Mouse (Mus musculus) heart, adult 18-20 months (tissue): ENCODE data around the gene Hoxb7. TPM values are rescaled to one million over a fixed set of nuclear protein-coding genes. Genes with fewer than 3 reads are reported as not detected.

Source experiments
- DNase-seq, 2 experiments: peaks; one replicate each; pipeline ENCODE4 v3.0.0; 2021 to 2022; ENCODE audit warnings: mixed read lengths in 1 of 2
- total RNA-seq, 2 experiments: library from RNA; stranded (reverse); gene quantifications; 2 replicates each; pipeline ENCODE4 v1.2.3; 2021

Gene Hoxb7
- total RNA-seq, 2 experiments from 2014 or later, result not detected

- no peak for DNase-seq
Measured at GRCm38 (mm10) chr11:96284774-96285734, 1.4 kb upstream of the Hoxb7 start.

- DNase-seq, result no peak
Measured at GRCm38 (mm10) chr11:96286739-96287385, 439 bp downstream of the Hoxb7 start.

- DNase-seq, result no peak
Measured at GRCm38 (mm10) chr11:96287411-96287810, 988 bp downstream of the Hoxb7 start.

GRCm38 (mm10) chr11:96288455-96289221, 2.2 kb downstream of the Hoxb7 start:
- no peak for DNase-seq

- DNase-seq, result no peak
Measured at GRCm38 (mm10) chr11:96289293-96289692, 2.9 kb downstream of the Hoxb7 start.

GRCm38 (mm10) chr11:96289837-96290236, 3.4 kb downstream of the Hoxb7 start:
- no peak for DNase-seq

GRCm38 (mm10) chr11:96290705-96291355, 4.4 kb downstream of the Hoxb7 start:
- no peak for DNase-seq

GRCm38 (mm10) chr11:96291681-96292564, 5.5 kb downstream of the Hoxb7 start, which contains the start of gene Hoxb6:
Gene Hoxb6 (plus strand): TSS chr11:96292476.
- DNase-seq, result no peak

GRCm38 (mm10) chr11:96292565-96293301, 6.3 kb downstream of the Hoxb7 start:
- no peak for DNase-seq

GRCm38 (mm10) chr11:96293302-96293921, 7.0 kb downstream of the Hoxb7 start:
- DNase-seq, result no peak

- DNase-seq, result peak; percentile 45 to 87
Measured at GRCm38 (mm10) chr11:96294245-96295091, 8.0 kb downstream of the Hoxb7 start.

GRCm38 (mm10) chr11:96295092-96295835, 8.8 kb downstream of the Hoxb7 start:
- DNase-seq, result no peak

GRCm38 (mm10) chr11:96296997-96297396, 10.6 kb downstream of the Hoxb7 start:
- DNase-seq, result no peak

- DNase-seq, result no peak
Measured at GRCm38 (mm10) chr11:96297428-96297827, 11.0 kb downstream of the Hoxb7 start.

GRCm38 (mm10) chr11:96297968-96298635, 11.7 kb downstream of the Hoxb7 start:
- no peak for DNase-seq

- peak in 1 of 2 experiments; percentile 35 for DNase-seq
Measured at GRCm38 (mm10) chr11:96298895-96299667, 12.7 kb downstream of the Hoxb7 start.
